ENCODE assay signal across 11 mouse cellular contexts in genomic region chr5:33358467-33358866, GRCm38 (mm10). TPM values are rescaled to one million over a fixed set of nuclear protein-coding genes. Genes with fewer than 3 reads are reported as not detected.
DNase-seq lines count a peak whose midpoint lies in the region; ATAC-seq and TF ChIP-seq lines count a peak whose summit lies in the region.
"Had no signal": no experiment of that assay in that cellular context is flagged by ENCODE, and none has a peak within 500 bp of the region (broad histone marks: within the 10 kb centered on the region; RNA-seq: fewer than 3 reads in every experiment).

No protein-coding gene starts in this region.

- peak; percentile 20 for DNase-seq in gastrocnemius, adult 18-20 months (ENCODE audit: low spot score)
- no peak for DNase-seq in gastrocnemius, postnatal 4 days (ENCODE audit: low spot score in 2 of 2)
- no peak for DNase-seq in right cerebral cortex, postnatal 25 days
- no peak for DNase-seq in right cerebral cortex, postnatal 10 days (ENCODE audit: low spot score in 2 of 2)
- DNase-seq: kidney, postnatal 14 days; thymus, postnatal 4 days had no signal

- H3K4me2 ChIP-seq in liver, embryonic 16.5 days (ENCODE audit: low read depth, low read length) = no peak overlapping the region
- H3K4me2 ChIP-seq in liver, embryonic 12.5 days = no peak overlapping the region
- H3K4me2 ChIP-seq: hindbrain, embryonic 13.5 days had no signal

- H3K4me1 ChIP-seq in liver, embryonic 16.5 days (ENCODE audit: control insufficient read depth, low read depth, low read length) = peaks cover 10% of the 10 kb centered on the region
- peaks cover 31% of the 10 kb centered on the region for H3K4me1 ChIP-seq in liver, embryonic 12.5 days
- H3K4me1 ChIP-seq in bone marrow, adult 2 months (ENCODE audit: control insufficient read depth, insufficient read depth, low read length) = peaks cover 11% of the 10 kb centered on the region
- peaks cover 74% of the 10 kb centered on the region for H3K4me1 ChIP-seq in megakaryocyte, embryonic 14.5 days

- H3K27me3 ChIP-seq in liver, embryonic 16.5 days (ENCODE audit: control insufficient read depth, insufficient read depth, low read depth, low read length) = no peaks in the 10 kb centered on the region
- no peaks in the 10 kb centered on the region for H3K27me3 ChIP-seq in liver, embryonic 12.5 days (replicated peaks)
- H3K27me3 ChIP-seq in megakaryocyte, embryonic 14.5 days (replicated peaks) = no peaks in the 10 kb centered on the region
- H3K27me3 ChIP-seq: hindbrain, embryonic 13.5 days had no signal

- no peak overlapping the region for H3K4me3 ChIP-seq in liver, embryonic 16.5 days (ENCODE audit: low read depth, low read length)
- H3K4me3 ChIP-seq in liver, embryonic 12.5 days = no peak overlapping the region
- H3K4me3 ChIP-seq in bone marrow, adult 2 months (replicated peaks; ENCODE audit: control insufficient read depth, low read depth, low read length) = no peak overlapping the region
- H3K4me3 ChIP-seq in megakaryocyte, embryonic 14.5 days (replicated peaks) = peak overlapping the region; percentile 62
- H3K4me3 ChIP-seq: hindbrain, embryonic 13.5 days had no signal

- H3K27ac ChIP-seq in liver, embryonic 16.5 days (ENCODE audit: low read length) = no peak overlapping the region
- no peak overlapping the region; the same call in 1 of the 2 replicates for H3K27ac ChIP-seq in liver, embryonic 12.5 days
- H3K27ac ChIP-seq in bone marrow, adult 2 months (ENCODE audit: control insufficient read depth, insufficient read depth, low read depth, low read length, poor library complexity) = peak overlapping the region; percentile 55
- H3K27ac ChIP-seq: hindbrain, embryonic 13.5 days had no signal

- no peak for TF ChIP-seq CTCF in bone marrow, adult 2 months (IDR thresholded peaks at IDR 0.05; ENCODE audit: control insufficient read depth, insufficient read depth, low read length)

- 81% methylated on average over 4 of the region's 4 CpGs for WGBS in liver, embryonic 16.5 days (ENCODE audit: insufficient replicate concordance)
- 82% methylated on average over 4 of the region's 4 CpGs for WGBS in liver, embryonic 12.5 days (ENCODE audit: insufficient replicate concordance)
- WGBS in bone marrow, adult 2 months = 40% methylated on average over 4 of the region's 4 CpGs

- TF ChIP-seq POLR2A in bone marrow, adult 2 months (IDR thresholded peaks at IDR 0.05; ENCODE audit: borderline replicate concordance, control insufficient read depth, low read depth, low read length) = no peak

- H3K36me3 ChIP-seq in liver, embryonic 16.5 days (ENCODE audit: control insufficient read depth, insufficient read depth) = peaks cover 25% of the 10 kb centered on the region
- peaks cover 52% of the 10 kb centered on the region for H3K36me3 ChIP-seq in liver, embryonic 12.5 days
- peaks cover 74% of the 10 kb centered on the region for H3K36me3 ChIP-seq in megakaryocyte, embryonic 14.5 days (replicated peaks; ENCODE audit: low read length)

- H3K9ac ChIP-seq in liver, embryonic 16.5 days (ENCODE audit: low read depth, low read length) = no peak overlapping the region
- no peak overlapping the region for H3K9ac ChIP-seq in liver, embryonic 12.5 days
- H3K9ac ChIP-seq: hindbrain, embryonic 13.5 days had no signal

- ATAC-seq in liver, embryonic 16.5 days (ENCODE audit: low read depth) = 0 out of 2 replicates have a peak, but pooled peaks have one; percentile 13
- no peak for ATAC-seq in liver, embryonic 12.5 days

- H3K9me3 ChIP-seq in liver, embryonic 16.5 days (replicated peaks; ENCODE audit: control insufficient read depth, low read length) = no peaks in the 10 kb centered on the region
- no peaks in the 10 kb centered on the region for H3K9me3 ChIP-seq in liver, embryonic 12.5 days (replicated peaks)
- H3K9me3 ChIP-seq in megakaryocyte, embryonic 14.5 days = no peaks in the 10 kb centered on the region
- H3K9me3 ChIP-seq: hindbrain, embryonic 13.5 days had no signal

RNA-seq across cellular contexts. Expression of gene Uvssa, which starts 19.9 kb away (rescaled TPM):
- 1 to 10 TPM; 2.6 to 2.9 TPM for total RNA-seq in gastrocnemius, adult 18-20 months (2021)
- total RNA-seq in gastrocnemius, postnatal 4 days (2021) = 10 to 100 TPM in 1 of 2 experiments, 1 to 10 TPM in 1; 8.7 to 11.6 TPM
- 3.0 and 3.1 TPM in 2 replicates for polyA plus RNA-seq in liver, embryonic 16.5 days (2015; fragmentation: Nextera tagmentation; extraction: Ambion mirVana)
- 3.5 and 3.6 TPM in 2 replicates for polyA plus RNA-seq in liver, embryonic 12.5 days (2016; fragmentation: Nextera tagmentation; extraction: Ambion mirVana)
- polyA plus RNA-seq in bone marrow, adult 2 months (2011; ENCODE audit: insufficient read depth, insufficient read length, low replicate concordance, missing spikeins) = 7.7 and 8.0 TPM in 2 replicates
- 0.19 and 0.57 TPM in 2 replicates for polyA plus RNA-seq in megakaryocyte, embryonic 14.5 days (2012; ENCODE audit: insufficient read depth, low replicate concordance)

RNA-seq across cellular contexts. Expression of gene Maea, which starts 23.2 kb away (rescaled TPM):
- 10 to 100 TPM; 56.5 to 67.7 TPM for total RNA-seq in gastrocnemius, adult 18-20 months (2021)
- 100 to 1,000 TPM; 109 to 112 TPM for total RNA-seq in gastrocnemius, postnatal 4 days (2021)
- 46.2 and 49.6 TPM in 2 replicates for polyA plus RNA-seq in liver, embryonic 16.5 days (2015; fragmentation: Nextera tagmentation; extraction: Ambion mirVana)
- polyA plus RNA-seq in liver, embryonic 12.5 days (2016; fragmentation: Nextera tagmentation; extraction: Ambion mirVana) = 64.2 and 67.7 TPM in 2 replicates
- polyA plus RNA-seq in bone marrow, adult 2 months (2011; ENCODE audit: insufficient read depth, insufficient read length, low replicate concordance, missing spikeins) = 20.2 and 32.3 TPM in 2 replicates
- polyA plus RNA-seq in megakaryocyte, embryonic 14.5 days (2012; ENCODE audit: insufficient read depth, low replicate concordance) = 43.7 and 134 TPM in 2 replicates
